Mouse (Mus musculus) testis, adult 2 months (tissue): ENCODE data around the gene Tap1.

Experiments used
- CTCF ChIP-seq: fragments of 200-500 bp; IDR thresholded peaks from 2 replicates; pipeline ENCODE4 v1.5.1; 2012; ENCODE audit warnings: low read depth, mild to moderate bottlenecking, inconsistent platforms, low read length, moderate library complexity; ENCODE audit not compliant: control insufficient read depth, insufficient read depth, insufficient replicate concordance
- POLR2A ChIP-seq: fragments of 200-500 bp; IDR thresholded peaks from 2 replicates; pipeline ENCODE4 v1.6.1; 2012; ENCODE audit warnings: low read depth, mild to moderate bottlenecking, inconsistent platforms, low read length, moderate library complexity; ENCODE audit not compliant: control insufficient read depth

DNA sequence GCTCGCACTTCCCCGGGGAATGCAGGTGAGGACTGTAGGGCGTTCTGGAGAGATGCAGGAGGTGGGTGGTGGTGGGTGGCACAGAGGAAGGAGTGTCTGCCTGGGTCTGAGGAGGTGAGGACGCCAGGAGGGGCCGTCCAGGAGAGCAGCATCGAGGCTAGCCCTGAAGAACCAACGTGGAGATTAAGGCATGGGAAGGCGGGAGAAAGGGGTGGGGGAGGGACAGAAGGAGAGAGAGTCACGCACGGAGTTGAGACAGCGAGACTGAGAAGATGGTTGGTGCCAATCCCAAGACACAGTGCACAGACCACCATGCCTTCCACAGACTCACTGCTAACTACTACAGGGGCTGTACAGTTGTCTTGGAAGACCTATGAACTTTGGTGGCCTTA is 11.2 kb downstream of the Tap1 start:
- TF ChIP-seq POLR2A (no peak), CTCF (no peak)
